Mouse (Mus musculus) 3T3-L1 (cell line): ENCODE measurements around the gene Ltb.
"Not testable (repeated sequence)": the region's sequence is repeated elsewhere in the genome, so short reads cannot be mapped to it uniquely, and the experiment has no call there.

ENCODE experiments used
- DNase-seq: peaks from one replicate; pipeline ENCODE4 v3.0.0-alpha.2; 2015; ENCODE audit warnings: low read depth, low spot score

Ltb gene

GRCm38 (mm10) chr17:35222299-35222698, 28.1 kb downstream of the Ltb start:
- no peak for DNase-seq

- DNase-seq = no peak
Measured at GRCm38 (mm10) chr17:35224641-35225040, 30.4 kb downstream of the Ltb start.

GRCm38 (mm10) chr17:35225456-35225855, 31.2 kb downstream of the Ltb start:
- peak; percentile 85 for DNase-seq

GRCm38 (mm10) chr17:35226561-35227046, 32.4 kb downstream of the Ltb start:
- no peak for DNase-seq

- DNase-seq = no peak
Measured at GRCm38 (mm10) chr17:35231022-35231421, 36.8 kb downstream of the Ltb start.

GRCm38 (mm10) chr17:35232043-35232442, 37.8 kb downstream of the Ltb start:
- peak; percentile 87 for DNase-seq

GRCm38 (mm10) chr17:35232659-35233058, 38.4 kb downstream of the Ltb start:
- no peak for DNase-seq

- DNase-seq = no peak
Measured at GRCm38 (mm10) chr17:35233114-35233980, 39.1 kb downstream of the Ltb start, which contains the start of gene Atp6v1g2. Gene Atp6v1g2 (plus strand): TSS chr17:35233660.

- not testable (repeated sequence) for DNase-seq
Measured at GRCm38 (mm10) chr17:35234090-35234489, 39.9 kb downstream of the Ltb start.

- DNase-seq = peak; percentile 63
Measured at GRCm38 (mm10) chr17:35234903-35235302, 40.7 kb downstream of the Ltb start.

GRCm38 (mm10) chr17:35235614-35236389, 41.6 kb downstream of the Ltb start, which contains the start of gene Nfkbil1:
Gene Nfkbil1 (minus strand): TSS chr17:35235792.
- DNase-seq = peak; percentile 98

- DNase-seq = peak; percentile 96
Measured at GRCm38 (mm10) chr17:35236390-35236746, 42.1 kb downstream of the Ltb start.

GRCm38 (mm10) chr17:35236996-35237395, 42.8 kb downstream of the Ltb start:
- DNase-seq = no peak

GRCm38 (mm10) chr17:35237504-35237903, 43.3 kb downstream of the Ltb start:
- DNase-seq = no peak

- DNase-seq = no peak
Measured at GRCm38 (mm10) chr17:35239700-35240099, 45.5 kb downstream of the Ltb start.

- DNase-seq = peak; percentile 23
Measured at GRCm38 (mm10) chr17:35240384-35241304, 46.4 kb downstream of the Ltb start.

- DNase-seq = peak; percentile 97
Measured at GRCm38 (mm10) chr17:35241305-35242014, 47.2 kb downstream of the Ltb start, which contains the start of gene Ddx39b. Gene Ddx39b (plus strand): TSS chr17:35241746.

GRCm38 (mm10) chr17:35242015-35242941, 48.0 kb downstream of the Ltb start:
- peak; percentile 83 for DNase-seq

- peak; percentile 81 for DNase-seq
Measured at GRCm38 (mm10) chr17:35243086-35243485, 48.8 kb downstream of the Ltb start.
